Mouse (Mus musculus): ENCODE measurements around the gene Tspo2. TPM values are rescaled to one million over a fixed set of nuclear protein-coding genes. Genes with fewer than 3 reads are reported as not detected.

Tspo2 gene
- polyA plus RNA-seq, 1 experiment from 2014 or later: 0.51 TPM

- peaks cover 9% of the 10 kb centered on the region for H3K36me3 ChIP-seq (ENCODE audit: control insufficient read depth, insufficient read depth, low read length)
- peaks cover 2% of the 10 kb centered on the region; the same call in 1 of the 2 replicates for H3K4me1 ChIP-seq (replicated peaks; ENCODE audit: control insufficient read depth, insufficient read depth)
- H3K27me3 ChIP-seq (ENCODE audit: control insufficient read depth, insufficient read depth, low read length): no peaks in the 10 kb centered on the region
- no peak overlapping the region for H3K27ac ChIP-seq (replicated peaks)
- no peak overlapping the region for H3K4me2 ChIP-seq (replicated peaks; ENCODE audit: low read depth)
- H3K9me3 ChIP-seq (ENCODE audit: control insufficient read depth, low read length): no peaks in the 10 kb centered on the region
- H3K4me3 ChIP-seq (ENCODE audit: low read depth, low read length): no peak overlapping the region
- TF ChIP-seq CTCF (IDR thresholded peaks at IDR 0.05; ENCODE audit: low read depth) (no peak), EP300 (optimal IDR thresholded peaks at IDR 0.05) (no peak)
- no peak for ATAC-seq (ENCODE audit: low FRiP score, low TSS enrichment)
- DNase-seq (ENCODE audit: low spot score): no peak
- H3K9ac ChIP-seq (ENCODE audit: low read length): no peak overlapping the region
- 69% methylated on average over 7 of the region's 7 CpGs for whole genome bisulfite sequencing
These were observed 35.3 kb downstream of the Tspo2 start for GRCm38 (mm10) chr17:48416011-48416410.

GRCm38 (mm10) chr17:48411241-48411640 lies 40.1 kb downstream of the Tspo2 start:
- ATAC-seq (ENCODE audit: low FRiP score, low TSS enrichment): no peak
- H3K27me3 ChIP-seq (ENCODE audit: control insufficient read depth, insufficient read depth, low read length): no peaks in the 10 kb centered on the region
- DNase-seq (ENCODE audit: low spot score): no peak

GRCm38 (mm10) chr17:48410299-48410785 lies 41.0 kb downstream of the Tspo2 start:
- peaks cover 2% of the 10 kb centered on the region; the same call in 1 of the 2 replicates for H3K4me1 ChIP-seq (replicated peaks; ENCODE audit: control insufficient read depth, insufficient read depth)
- H3K27ac ChIP-seq (replicated peaks): peak overlapping the region; percentile 95
- DNase-seq (ENCODE audit: low spot score) (no peak), ATAC-seq (ENCODE audit: low FRiP score, low TSS enrichment) (peak; percentile 4)
- H3K9me3 ChIP-seq (ENCODE audit: control insufficient read depth, low read length): no peaks in the 10 kb centered on the region
- TF ChIP-seq EP300 (optimal IDR thresholded peaks at IDR 0.05) (no peak), CTCF (IDR thresholded peaks at IDR 0.05; ENCODE audit: low read depth) (no peak)
- H3K4me3 ChIP-seq (ENCODE audit: low read depth, low read length): peak overlapping the region; percentile 66
- peaks cover 6% of the 10 kb centered on the region for H3K36me3 ChIP-seq (ENCODE audit: control insufficient read depth, insufficient read depth, low read length)
- peak overlapping the region; percentile 80 for H3K4me2 ChIP-seq (replicated peaks; ENCODE audit: low read depth)
- no peaks in the 10 kb centered on the region for H3K27me3 ChIP-seq (ENCODE audit: control insufficient read depth, insufficient read depth, low read length)
- H3K9ac ChIP-seq (ENCODE audit: low read length): peak overlapping the region; percentile 76
- 0% methylated on average over 13 of the region's 13 CpGs for WGBS

More at GRCm38 (mm10) chr17:48411241-48411640, 40.1 kb downstream of the Tspo2 start:
- Histone ChIP-seq H3K4me2 (replicated peaks; ENCODE audit: low read depth) (peak overlapping the region; percentile 80), H3K4me3 (ENCODE audit: low read depth, low read length) (peak overlapping the region; percentile 66), H3K36me3 (ENCODE audit: control insufficient read depth, insufficient read depth, low read length) (peaks cover 9% of the 10 kb centered on the region), H3K9ac (ENCODE audit: low read length) (peak overlapping the region; percentile 76), H3K27ac (replicated peaks) (peak overlapping the region; percentile 95; the same call in 1 of the 2 replicates), H3K4me1 (replicated peaks; ENCODE audit: control insufficient read depth, insufficient read depth) (peaks cover 2% of the 10 kb centered on the region; the same call in 1 of the 2 replicates), H3K9me3 (ENCODE audit: control insufficient read depth, low read length) (no peaks in the 10 kb centered on the region)
- WGBS: 18% methylated on average over 8 of the region's 8 CpGs
- no peak for TF ChIP-seq CTCF (IDR thresholded peaks at IDR 0.05; ENCODE audit: low read depth)
- no peak for TF ChIP-seq EP300 (optimal IDR thresholded peaks at IDR 0.05)

- Histone ChIP-seq H3K4me1 (replicated peaks; ENCODE audit: control insufficient read depth, insufficient read depth) (peaks cover 2% of the 10 kb centered on the region; the same call in 1 of the 2 replicates), H3K9me3 (ENCODE audit: control insufficient read depth, low read length) (no peaks in the 10 kb centered on the region), H3K4me3 (ENCODE audit: low read depth, low read length) (peak within 1 kb of the TSS; percentile 80), H3K4me2 (replicated peaks; ENCODE audit: low read depth) (peak within 1 kb of the TSS; percentile 80), H3K27me3 (ENCODE audit: control insufficient read depth, insufficient read depth, low read length) (no peaks in the 10 kb centered on the region), H3K27ac (replicated peaks) (peak within 1 kb of the TSS; percentile 100), H3K36me3 (ENCODE audit: control insufficient read depth, insufficient read depth, low read length) (peaks cover 2% of the 10 kb centered on the region; the same call in 1 of the 2 replicates), H3K9ac (ENCODE audit: low read length) (peak within 1 kb of the TSS; percentile 99)
- TF ChIP-seq EP300 (optimal IDR thresholded peaks at IDR 0.05): peak; percentile 33
- peak; percentile 31 for TF ChIP-seq CTCF (IDR thresholded peaks at IDR 0.05; ENCODE audit: low read depth)
- DNase-seq (ENCODE audit: low spot score): peak; percentile 100
- under 1% methylated on average over 70 of the region's 84 CpGs for WGBS
- ATAC-seq (ENCODE audit: low FRiP score, low TSS enrichment): peak; percentile 96
These were observed 41.7 kb downstream of the Tspo2 start, which contains the start of the genes Nfya and Oard1 for GRCm38 (mm10) chr17:48409380-48410298. Gene Nfya, minus strand, starts transcription at chr17:48409906. Gene Oard1, plus strand, starts transcription at chr17:48410014.

GRCm38 (mm10) chr17:48408526-48409291 lies 42.6 kb downstream of the Tspo2 start:
- no peaks in the 10 kb centered on the region for H3K9me3 ChIP-seq (ENCODE audit: control insufficient read depth, low read length)
- peak overlapping the region; percentile 99 for H3K9ac ChIP-seq (ENCODE audit: low read length)
- under 1% methylated on average over 45 of the region's 47 CpGs for WGBS
- TF ChIP-seq CTCF (IDR thresholded peaks at IDR 0.05; ENCODE audit: low read depth) (no peak), EP300 (optimal IDR thresholded peaks at IDR 0.05) (no peak)
- H3K4me2 ChIP-seq (replicated peaks; ENCODE audit: low read depth): peak overlapping the region; percentile 77
- DNase-seq (ENCODE audit: low spot score) (peak; percentile 84), ATAC-seq (ENCODE audit: low FRiP score, low TSS enrichment) (peak; percentile 34)
- H3K36me3 ChIP-seq (ENCODE audit: control insufficient read depth, insufficient read depth, low read length): peaks cover 2% of the 10 kb centered on the region; the same call in 1 of the 2 replicates
- H3K27ac ChIP-seq (replicated peaks): peak overlapping the region; percentile 100
- H3K4me3 ChIP-seq (ENCODE audit: low read depth, low read length): peak overlapping the region; percentile 80
- no peaks in the 10 kb centered on the region for H3K27me3 ChIP-seq (ENCODE audit: control insufficient read depth, insufficient read depth, low read length)
- peaks cover 2% of the 10 kb centered on the region; the same call in 1 of the 2 replicates for H3K4me1 ChIP-seq (replicated peaks; ENCODE audit: control insufficient read depth, insufficient read depth)
